Mouse (Mus musculus): ENCODE data around the gene Ncmap.

DNA sequence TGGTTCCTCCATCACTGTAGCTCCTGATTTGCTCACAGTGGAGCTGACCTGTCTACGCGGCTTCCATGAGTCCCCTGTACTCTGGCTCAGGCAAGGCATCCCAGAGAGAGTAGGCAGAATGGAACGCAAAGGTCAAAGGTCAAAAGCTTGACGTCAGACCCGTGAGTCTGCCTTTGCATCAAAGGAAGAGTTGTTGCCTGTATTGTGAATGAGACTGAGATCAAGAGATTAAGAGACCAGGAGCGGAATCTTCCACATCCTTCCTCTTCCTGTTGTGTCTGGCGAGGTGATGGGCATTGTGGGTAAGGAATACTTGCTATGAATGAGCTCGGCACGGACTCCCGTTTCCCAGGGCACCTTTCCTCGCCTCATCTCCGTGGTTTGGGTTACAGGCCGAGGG, 38.3 kb upstream of the Ncmap start:
- TF ChIP-seq CTCF (IDR thresholded peaks at IDR 0.05; ENCODE audit: extremely low read depth, insufficient read depth, low read length) (no peak), POLR2A (IDR thresholded peaks at IDR 0.05; ENCODE audit: extremely low read depth, insufficient read depth, low read length) (no peak)

All from cortical plate, adult 2 months (tissue).